Mouse (Mus musculus): ENCODE measurements at regions not wholly inside any gene's neighbourhood (a gene's known extent, or its start where the extent isn't known, plus 50 kb on each side); places are given as distances from the start of the nearest gene placed in this dataset.

- no peak overlapping the region for H3K27ac ChIP-seq (replicated peaks; ENCODE audit: insufficient read depth, low read depth, low read length)
- no peaks in the 10 kb centered on the region for H3K27me3 ChIP-seq (ENCODE audit: control insufficient read depth, insufficient read depth, low read length)
- H3K79me2 ChIP-seq (ENCODE audit: control insufficient read depth, insufficient read depth, low read length): no peaks in the 10 kb centered on the region
- no peak for TF ChIP-seq CTCF (IDR thresholded peaks at IDR 0.05; ENCODE audit: low read depth, low read length)
- no peak overlapping the region for H3K9ac ChIP-seq (ENCODE audit: low read depth, low read length)
- DNase-seq (ENCODE audit: extremely low read depth, low read depth, low spot score): no peak
- H3K4me3 ChIP-seq (ENCODE audit: insufficient read depth, low read depth, low read length): no peak overlapping the region
- no peaks in the 10 kb centered on the region for H3K36me3 ChIP-seq (ENCODE audit: control insufficient read depth, insufficient read depth, low read length)
- no peaks in the 10 kb centered on the region for H3K4me1 ChIP-seq (ENCODE audit: control insufficient read depth, insufficient read depth, low read length)
- WGBS: 80% methylated on average over 2 of the region's 2 CpGs
Measured at GRCm38 (mm10) chr9:79165596-79165995, 550.2 kb downstream of the Cd109 start.

- H3K27ac ChIP-seq (replicated peaks; ENCODE audit: insufficient read depth, low read depth, low read length): no peak overlapping the region
- no peaks in the 10 kb centered on the region for H3K79me2 ChIP-seq (ENCODE audit: control insufficient read depth, insufficient read depth, low read length)
- no peaks in the 10 kb centered on the region for H3K27me3 ChIP-seq (ENCODE audit: control insufficient read depth, insufficient read depth, low read length)
- H3K4me1 ChIP-seq (ENCODE audit: control insufficient read depth, insufficient read depth, low read length): no peaks in the 10 kb centered on the region
- DNase-seq (ENCODE audit: extremely low read depth, low read depth, low spot score): no peak
- no peaks in the 10 kb centered on the region for H3K36me3 ChIP-seq (ENCODE audit: control insufficient read depth, insufficient read depth, low read length)
- TF ChIP-seq POLR2A (IDR thresholded peaks at IDR 0.05; ENCODE audit: extremely low read depth, insufficient read depth, low read length): no peak
- TF ChIP-seq CTCF (IDR thresholded peaks at IDR 0.05; ENCODE audit: low read depth, low read length): no peak
- no peak overlapping the region for H3K4me3 ChIP-seq (ENCODE audit: insufficient read depth, low read depth, low read length)
- H3K9ac ChIP-seq (ENCODE audit: low read depth, low read length): no peak overlapping the region
Measured at GRCm38 (mm10) chr9:79173036-79173435, 545.6 kb downstream of the Col12a1 start.

- TF ChIP-seq CTCF (IDR thresholded peaks at IDR 0.05; ENCODE audit: low read depth, low read length) (no peak), POLR2A (IDR thresholded peaks at IDR 0.05; ENCODE audit: extremely low read depth, insufficient read depth, low read length) (no peak)
- no peaks in the 10 kb centered on the region for H3K36me3 ChIP-seq (ENCODE audit: control insufficient read depth, insufficient read depth, low read length)
- 88% methylated on average over 2 of the region's 2 CpGs for WGBS
- no peaks in the 10 kb centered on the region for H3K4me1 ChIP-seq (ENCODE audit: control insufficient read depth, insufficient read depth, low read length)
- H3K4me3 ChIP-seq (ENCODE audit: insufficient read depth, low read depth, low read length): no peak overlapping the region
- no peaks in the 10 kb centered on the region for H3K79me2 ChIP-seq (ENCODE audit: control insufficient read depth, insufficient read depth, low read length)
- DNase-seq (ENCODE audit: extremely low read depth, low read depth, low spot score): no peak
- no peak overlapping the region for H3K27ac ChIP-seq (replicated peaks; ENCODE audit: insufficient read depth, low read depth, low read length)
- H3K9ac ChIP-seq (ENCODE audit: low read depth, low read length): no peak overlapping the region
- no peaks in the 10 kb centered on the region for H3K27me3 ChIP-seq (ENCODE audit: control insufficient read depth, insufficient read depth, low read length)
Measured at GRCm38 (mm10) chr9:79179954-79180353, 538.7 kb downstream of the Col12a1 start.

- Histone ChIP-seq H3K4me1 (ENCODE audit: control insufficient read depth, insufficient read depth, low read length) (no peaks in the 10 kb centered on the region), H3K36me3 (ENCODE audit: control insufficient read depth, insufficient read depth, low read length) (no peaks in the 10 kb centered on the region), H3K79me2 (ENCODE audit: control insufficient read depth, insufficient read depth, low read length) (no peaks in the 10 kb centered on the region), H3K27ac (replicated peaks; ENCODE audit: insufficient read depth, low read depth, low read length) (no peak overlapping the region), H3K9ac (ENCODE audit: low read depth, low read length) (no peak overlapping the region), H3K27me3 (ENCODE audit: control insufficient read depth, insufficient read depth, low read length) (no peaks in the 10 kb centered on the region), H3K4me3 (ENCODE audit: insufficient read depth, low read depth, low read length) (no peak overlapping the region)
- WGBS: 83% methylated on average over 2 of the region's 2 CpGs
- no peak for DNase-seq (ENCODE audit: extremely low read depth, low read depth, low spot score)
- TF ChIP-seq POLR2A (IDR thresholded peaks at IDR 0.05; ENCODE audit: extremely low read depth, insufficient read depth, low read length): no peak
- no peak for TF ChIP-seq CTCF (IDR thresholded peaks at IDR 0.05; ENCODE audit: low read depth, low read length)
Measured at GRCm38 (mm10) chr9:79195420-79195819, 523.2 kb downstream of the Col12a1 start.

- no peak overlapping the region for H3K27ac ChIP-seq (replicated peaks; ENCODE audit: insufficient read depth, low read depth, low read length)
- H3K4me1 ChIP-seq (ENCODE audit: control insufficient read depth, insufficient read depth, low read length): no peaks in the 10 kb centered on the region
- H3K79me2 ChIP-seq (ENCODE audit: control insufficient read depth, insufficient read depth, low read length): no peaks in the 10 kb centered on the region
- no peaks in the 10 kb centered on the region for H3K36me3 ChIP-seq (ENCODE audit: control insufficient read depth, insufficient read depth, low read length)
- H3K9ac ChIP-seq (ENCODE audit: low read depth, low read length): no peak overlapping the region
- 83% methylated on average over 3 of the region's 3 CpGs for whole genome bisulfite sequencing
- DNase-seq (ENCODE audit: extremely low read depth, low read depth, low spot score): no peak
- H3K4me3 ChIP-seq (ENCODE audit: insufficient read depth, low read depth, low read length): no peak overlapping the region
- H3K27me3 ChIP-seq (ENCODE audit: control insufficient read depth, insufficient read depth, low read length): no peaks in the 10 kb centered on the region
- no peak for TF ChIP-seq CTCF (IDR thresholded peaks at IDR 0.05; ENCODE audit: low read depth, low read length)
- no peak for TF ChIP-seq POLR2A (IDR thresholded peaks at IDR 0.05; ENCODE audit: extremely low read depth, insufficient read depth, low read length)
Measured at GRCm38 (mm10) chr9:79201755-79202154, 516.9 kb downstream of the Col12a1 start.

- no peak for TF ChIP-seq CTCF (IDR thresholded peaks at IDR 0.05; ENCODE audit: low read depth, low read length)
- TF ChIP-seq POLR2A (IDR thresholded peaks at IDR 0.05; ENCODE audit: extremely low read depth, insufficient read depth, low read length): no peak
- 8% methylated on average over 6 of the region's 6 CpGs for WGBS
- Histone ChIP-seq H3K27me3 (ENCODE audit: control insufficient read depth, insufficient read depth, low read length) (no peaks in the 10 kb centered on the region), H3K9ac (ENCODE audit: low read depth, low read length) (no peak overlapping the region), H3K36me3 (ENCODE audit: control insufficient read depth, insufficient read depth, low read length) (no peaks in the 10 kb centered on the region), H3K79me2 (ENCODE audit: control insufficient read depth, insufficient read depth, low read length) (no peaks in the 10 kb centered on the region), H3K27ac (replicated peaks; ENCODE audit: insufficient read depth, low read depth, low read length) (no peak overlapping the region), H3K4me3 (ENCODE audit: insufficient read depth, low read depth, low read length) (no peak overlapping the region), H3K4me1 (ENCODE audit: control insufficient read depth, insufficient read depth, low read length) (peaks cover 2% of the 10 kb centered on the region)
- peak; percentile 100 for DNase-seq (ENCODE audit: extremely low read depth, low read depth, low spot score)
Measured at GRCm38 (mm10) chr9:79213364-79213763, 505.3 kb downstream of the Col12a1 start.
